Mouse (Mus musculus) embryonic fibroblast, embryonic 13.5 days (primary cell): Measurements from ENCODE around the gene Rexo4.

Experiments
- CTCF ChIP-seq: IDR thresholded peaks from 2 replicates; pipeline ENCODE4 v1.5.1; 2011; ENCODE audit warnings: mild to moderate bottlenecking, control low read depth, low read length, moderate library complexity, borderline replicate concordance; ENCODE audit not compliant: insufficient read depth
- POLR2A ChIP-seq: IDR thresholded peaks from 2 replicates; pipeline ENCODE4 v1.6.1; 2011; ENCODE audit warnings: low read depth, mild to moderate bottlenecking, control low read depth, low read length, moderate library complexity

DNA sequence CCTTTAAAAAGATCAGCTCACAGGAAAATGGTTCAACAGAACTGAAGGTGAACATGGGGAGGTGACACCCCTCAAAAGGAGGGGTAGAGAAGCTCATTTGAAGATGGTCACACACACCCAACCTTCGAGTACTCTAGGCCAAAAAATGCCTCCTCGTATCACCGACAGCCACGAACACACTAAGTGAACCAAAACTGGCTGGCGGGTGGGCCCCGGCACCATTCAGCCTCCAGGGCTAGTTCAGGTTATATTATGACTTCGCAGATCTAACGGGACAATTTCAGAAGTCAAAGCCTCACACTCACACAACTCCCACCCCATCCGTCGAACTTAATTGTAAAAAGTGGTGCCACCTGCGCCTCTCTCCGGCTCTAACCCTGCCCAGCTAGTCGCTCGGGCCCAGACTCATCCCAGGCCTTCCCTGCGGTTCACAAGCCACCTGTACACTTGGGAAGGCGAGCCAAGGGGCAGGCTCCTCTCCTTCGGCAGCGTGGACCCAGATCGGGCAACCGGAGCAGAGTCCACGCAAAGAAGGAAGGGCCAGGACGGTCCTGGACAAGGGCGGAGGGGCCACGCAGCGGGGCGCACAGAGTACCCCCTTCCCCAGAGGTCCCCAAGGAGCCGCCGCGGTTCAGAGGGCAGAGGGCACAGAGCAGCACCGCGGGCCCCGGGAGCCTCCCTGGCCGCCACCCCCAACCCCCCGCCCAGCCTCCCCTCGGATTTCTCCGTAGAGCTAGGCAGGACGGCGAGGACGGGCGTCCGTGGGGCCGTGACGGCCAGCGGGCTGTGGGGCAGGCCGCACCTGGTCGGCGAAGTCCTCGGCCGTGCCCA lies 31.5 kb downstream of the Rexo4 start:
- TF ChIP-seq POLR2A (no peak), CTCF (no peak)
